Mouse (Mus musculus): ENCODE results near the gene Car15. TPM values are rescaled to one million over a fixed set of nuclear protein-coding genes. Genes with fewer than 3 reads are reported as not detected.

Car15 gene
- polyA plus RNA-seq, 1 experiment = 0.66 TPM

DNA sequence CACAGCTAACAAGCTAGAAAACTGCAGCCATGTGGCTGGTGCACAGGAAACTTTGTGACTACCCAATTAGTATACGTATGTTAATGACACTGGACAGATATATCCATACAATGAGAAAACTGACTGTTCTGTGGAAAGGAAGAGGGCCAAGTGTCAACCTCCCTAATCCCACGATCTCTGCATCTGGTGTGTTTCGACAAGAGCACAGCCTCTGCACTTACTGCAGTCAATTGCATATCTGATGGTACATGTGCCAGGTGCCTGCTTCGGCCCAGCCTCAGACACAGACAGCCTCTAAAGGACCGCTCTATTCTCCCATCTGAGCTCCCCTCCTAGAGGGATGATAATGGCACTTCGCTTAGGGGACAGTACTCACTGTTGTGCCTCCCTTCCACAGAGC lies 10.3 kb upstream of the Car15 start:
- TF ChIP-seq FOSL1 (IDR thresholded peaks at IDR 0.05; ENCODE audit: insufficient read depth, low read length, poor library complexity, severe bottlenecking) (no peak), CEBPB (IDR thresholded peaks at IDR 0.05; ENCODE audit: low read depth) (no peak), USF1 (IDR thresholded peaks at IDR 0.05; ENCODE audit: low read depth) (no peak), MAX (IDR thresholded peaks at IDR 0.05) (no peak), MYOD1 (IDR thresholded peaks at IDR 0.05; ENCODE audit: control insufficient read depth, insufficient read length, low read depth) (no peak), MYOG (IDR thresholded peaks at IDR 0.05; ENCODE audit: control insufficient read depth, extremely low read depth, insufficient read length) (no peak), CTCF (IDR thresholded peaks at IDR 0.05; ENCODE audit: control insufficient read depth, insufficient read depth, insufficient read length) (no peak)
- no peaks in the 10 kb centered on the region for H3K79me2 ChIP-seq (ENCODE audit: control insufficient read depth, insufficient read depth)
- no peaks in the 10 kb centered on the region for H3K27me3 ChIP-seq (ENCODE audit: control insufficient read depth, insufficient read depth, insufficient read length)
- no peak overlapping the region for H3ac ChIP-seq (ENCODE audit: control insufficient read depth, insufficient read length, low read depth)
- peaks cover 66% of the 10 kb centered on the region for H3K36me3 ChIP-seq (ENCODE audit: control insufficient read depth, insufficient read depth)
- H3K79me3 ChIP-seq (ENCODE audit: low read depth) = no peaks in the 10 kb centered on the region
- H3K4me3 ChIP-seq (ENCODE audit: insufficient read depth, poor library complexity, severe bottlenecking) = no peak overlapping the region

DNA sequence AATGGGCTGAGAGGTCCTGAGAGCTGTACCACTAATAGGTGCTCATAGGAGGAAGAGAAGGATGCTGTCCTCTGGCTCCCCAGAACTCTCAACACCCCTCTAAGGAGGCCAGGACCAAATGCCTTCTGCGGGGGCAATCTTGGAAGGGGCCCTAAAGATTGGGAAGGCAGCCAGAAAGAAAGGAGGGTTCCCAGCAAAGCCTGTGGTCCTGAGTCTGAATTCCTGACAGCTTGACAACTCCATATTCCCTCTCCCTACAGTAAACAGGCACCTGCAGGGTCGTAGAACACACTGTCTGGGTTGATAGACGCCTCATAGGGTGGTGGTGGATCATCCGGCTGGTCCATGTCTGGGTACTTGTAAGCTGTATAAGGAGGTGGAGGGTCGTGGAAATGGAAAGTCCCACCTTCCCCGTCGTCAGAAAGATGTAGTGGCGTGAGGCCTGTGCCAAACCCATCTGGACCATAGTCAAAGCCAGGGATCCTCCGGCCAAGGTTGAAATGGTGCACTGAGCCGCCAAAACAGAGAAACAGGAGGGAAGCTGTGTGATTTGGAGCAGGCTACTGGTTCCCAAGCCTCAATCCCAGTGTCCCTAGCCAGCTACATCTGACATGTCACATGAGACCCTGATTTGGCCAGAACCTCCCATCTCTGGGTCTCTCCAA lies 5.7 kb upstream of the Car15 start:
- Histone ChIP-seq H3K79me3 (ENCODE audit: low read depth) (no peaks in the 10 kb centered on the region), H3K27me3 (ENCODE audit: control insufficient read depth, insufficient read depth, insufficient read length) (no peaks in the 10 kb centered on the region), H3K36me3 (ENCODE audit: control insufficient read depth, insufficient read depth) (peaks cover 55% of the 10 kb centered on the region), H3ac (ENCODE audit: control insufficient read depth, insufficient read length, low read depth) (no peak overlapping the region), H3K4me3 (ENCODE audit: insufficient read depth, poor library complexity, severe bottlenecking) (no peak overlapping the region), H3K79me2 (ENCODE audit: control insufficient read depth, insufficient read depth) (no peaks in the 10 kb centered on the region)
- TF ChIP-seq CEBPB (IDR thresholded peaks at IDR 0.05; ENCODE audit: low read depth) = no peak
- no peak for TF ChIP-seq USF1 (IDR thresholded peaks at IDR 0.05; ENCODE audit: low read depth)
- no peak for TF ChIP-seq MYOG (IDR thresholded peaks at IDR 0.05; ENCODE audit: control insufficient read depth, extremely low read depth, insufficient read length)
- TF ChIP-seq MAX (IDR thresholded peaks at IDR 0.05) = no peak
- TF ChIP-seq FOSL1 (IDR thresholded peaks at IDR 0.05; ENCODE audit: insufficient read depth, low read length, poor library complexity, severe bottlenecking) = no peak
- TF ChIP-seq MYOD1 (IDR thresholded peaks at IDR 0.05; ENCODE audit: control insufficient read depth, insufficient read length, low read depth) = no peak
- TF ChIP-seq CTCF (IDR thresholded peaks at IDR 0.05; ENCODE audit: control insufficient read depth, insufficient read depth, insufficient read length) = no peak

DNA sequence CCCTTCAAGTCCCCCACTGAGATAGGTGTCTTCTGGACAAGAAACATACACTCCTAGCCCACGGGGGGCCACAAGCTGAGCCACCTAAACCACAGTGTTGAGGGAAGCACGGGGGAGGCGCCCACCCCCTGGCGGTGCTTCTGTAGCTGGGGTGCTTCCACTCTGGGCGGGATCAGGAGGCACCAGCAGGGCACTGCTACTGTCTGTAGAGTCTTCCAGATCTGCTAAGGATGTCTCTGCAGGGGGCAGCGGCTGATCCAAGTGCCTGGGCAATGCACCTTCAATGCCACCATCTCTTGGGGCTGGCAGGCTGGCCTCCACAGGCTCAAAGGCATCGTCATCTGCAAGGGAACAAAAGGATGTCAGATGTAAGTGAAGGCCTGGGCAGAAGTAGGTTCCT lies 4.3 kb upstream of the Car15 start:
- H3K36me3 ChIP-seq (ENCODE audit: control insufficient read depth, insufficient read depth) = peaks cover 43% of the 10 kb centered on the region
- no peak overlapping the region for H3K4me3 ChIP-seq (ENCODE audit: insufficient read depth, poor library complexity, severe bottlenecking)
- H3K27me3 ChIP-seq (ENCODE audit: control insufficient read depth, insufficient read depth, insufficient read length) = no peaks in the 10 kb centered on the region
- TF ChIP-seq CEBPB (IDR thresholded peaks at IDR 0.05; ENCODE audit: low read depth) (no peak), CTCF (IDR thresholded peaks at IDR 0.05; ENCODE audit: control insufficient read depth, insufficient read depth, insufficient read length) (no peak), MAX (IDR thresholded peaks at IDR 0.05) (no peak), MYOD1 (IDR thresholded peaks at IDR 0.05; ENCODE audit: control insufficient read depth, insufficient read length, low read depth) (no peak), USF1 (IDR thresholded peaks at IDR 0.05; ENCODE audit: low read depth) (no peak), MYOG (IDR thresholded peaks at IDR 0.05; ENCODE audit: control insufficient read depth, extremely low read depth, insufficient read length) (no peak), FOSL1 (IDR thresholded peaks at IDR 0.05; ENCODE audit: insufficient read depth, low read length, poor library complexity, severe bottlenecking) (no peak)
- H3K79me3 ChIP-seq (ENCODE audit: low read depth) = no peaks in the 10 kb centered on the region
- no peaks in the 10 kb centered on the region for H3K79me2 ChIP-seq (ENCODE audit: control insufficient read depth, insufficient read depth)
- no peak overlapping the region for H3ac ChIP-seq (ENCODE audit: control insufficient read depth, insufficient read length, low read depth)

DNA sequence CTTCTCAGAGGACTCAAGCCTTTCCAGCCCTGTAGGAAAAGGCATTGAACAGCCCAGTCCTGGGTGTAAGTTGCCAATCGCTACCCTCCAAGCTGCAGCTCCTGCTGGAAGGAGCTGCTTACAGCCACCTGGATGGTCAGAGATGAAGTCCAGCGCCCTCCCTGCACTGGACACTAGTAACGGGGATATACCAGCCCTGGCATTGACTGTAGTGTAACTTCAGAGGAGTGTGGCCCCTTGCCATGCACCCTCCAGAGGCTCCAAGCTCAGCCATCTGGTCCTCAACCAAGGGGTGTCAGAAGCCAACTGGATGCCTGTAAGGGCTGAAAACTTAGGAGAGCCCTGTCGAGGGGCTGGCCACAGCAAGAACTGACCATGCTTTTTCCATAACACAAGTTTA lies 1.8 kb upstream of the Car15 start:
- H3ac ChIP-seq (ENCODE audit: control insufficient read depth, insufficient read length, low read depth) = no peak overlapping the region
- peaks cover 17% of the 10 kb centered on the region for H3K27me3 ChIP-seq (ENCODE audit: control insufficient read depth, insufficient read depth, insufficient read length)
- H3K79me3 ChIP-seq (ENCODE audit: low read depth) = no peaks in the 10 kb centered on the region
- TF ChIP-seq MYOG (IDR thresholded peaks at IDR 0.05; ENCODE audit: control insufficient read depth, extremely low read depth, insufficient read length) (no peak), CEBPB (IDR thresholded peaks at IDR 0.05; ENCODE audit: low read depth) (no peak), CTCF (IDR thresholded peaks at IDR 0.05; ENCODE audit: control insufficient read depth, insufficient read depth, insufficient read length) (no peak), USF1 (IDR thresholded peaks at IDR 0.05; ENCODE audit: low read depth) (no peak), MYOD1 (IDR thresholded peaks at IDR 0.05; ENCODE audit: control insufficient read depth, insufficient read length, low read depth) (no peak), MAX (IDR thresholded peaks at IDR 0.05) (no peak), FOSL1 (IDR thresholded peaks at IDR 0.05; ENCODE audit: insufficient read depth, low read length, poor library complexity, severe bottlenecking) (no peak)
- no peaks in the 10 kb centered on the region for H3K79me2 ChIP-seq (ENCODE audit: control insufficient read depth, insufficient read depth)
- no peak overlapping the region for H3K4me3 ChIP-seq (ENCODE audit: insufficient read depth, poor library complexity, severe bottlenecking)
- H3K36me3 ChIP-seq (ENCODE audit: control insufficient read depth, insufficient read depth) = peaks cover 24% of the 10 kb centered on the region

DNA sequence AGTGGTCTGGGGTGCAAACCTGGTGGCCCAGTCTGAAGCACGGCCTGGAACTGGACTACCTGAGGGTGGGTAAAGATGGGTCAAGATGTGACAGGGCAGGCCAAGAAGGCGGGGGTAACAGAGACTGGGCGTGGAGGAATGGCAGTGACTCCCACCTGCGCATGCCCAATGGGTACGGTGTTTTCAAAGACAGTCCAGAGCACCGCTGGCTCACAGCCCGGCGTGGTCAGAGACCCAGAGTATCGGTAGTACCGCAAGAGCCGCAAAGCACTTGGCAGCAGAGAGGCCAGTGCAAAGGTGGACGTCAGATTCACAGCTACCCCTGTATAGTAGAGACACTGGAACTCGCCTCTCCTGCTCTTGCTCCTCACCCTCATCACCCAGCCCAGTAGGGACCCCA lies 2.7 kb downstream of the Car15 start:
- H3K79me3 ChIP-seq (ENCODE audit: low read depth) = no peaks in the 10 kb centered on the region
- H3K79me2 ChIP-seq (ENCODE audit: control insufficient read depth, insufficient read depth) = no peaks in the 10 kb centered on the region
- H3K4me3 ChIP-seq (ENCODE audit: insufficient read depth, poor library complexity, severe bottlenecking) = no peak overlapping the region
- H3ac ChIP-seq (ENCODE audit: control insufficient read depth, insufficient read length, low read depth) = no peak overlapping the region
- peaks cover 62% of the 10 kb centered on the region for H3K27me3 ChIP-seq (ENCODE audit: control insufficient read depth, insufficient read depth, insufficient read length)
- TF ChIP-seq CEBPB (IDR thresholded peaks at IDR 0.05; ENCODE audit: low read depth) (no peak), MYOG (IDR thresholded peaks at IDR 0.05; ENCODE audit: control insufficient read depth, extremely low read depth, insufficient read length) (no peak), CTCF (IDR thresholded peaks at IDR 0.05; ENCODE audit: control insufficient read depth, insufficient read depth, insufficient read length) (no peak), MAX (IDR thresholded peaks at IDR 0.05) (no peak), FOSL1 (IDR thresholded peaks at IDR 0.05; ENCODE audit: insufficient read depth, low read length, poor library complexity, severe bottlenecking) (no peak), USF1 (IDR thresholded peaks at IDR 0.05; ENCODE audit: low read depth) (no peak), MYOD1 (IDR thresholded peaks at IDR 0.05; ENCODE audit: control insufficient read depth, insufficient read length, low read depth) (no peak)
- no peaks in the 10 kb centered on the region for H3K36me3 ChIP-seq (ENCODE audit: control insufficient read depth, insufficient read depth)

All from C2C12 (cell line).